Mouse (Mus musculus): ENCODE measurements around the gene Col1a1. TPM values are rescaled to one million over a fixed set of nuclear protein-coding genes. Genes with fewer than 3 reads are reported as not detected.

The Col1a1 gene
- polyA plus RNA-seq, 1 experiment from 2014 or later: 209 TPM

DNA sequence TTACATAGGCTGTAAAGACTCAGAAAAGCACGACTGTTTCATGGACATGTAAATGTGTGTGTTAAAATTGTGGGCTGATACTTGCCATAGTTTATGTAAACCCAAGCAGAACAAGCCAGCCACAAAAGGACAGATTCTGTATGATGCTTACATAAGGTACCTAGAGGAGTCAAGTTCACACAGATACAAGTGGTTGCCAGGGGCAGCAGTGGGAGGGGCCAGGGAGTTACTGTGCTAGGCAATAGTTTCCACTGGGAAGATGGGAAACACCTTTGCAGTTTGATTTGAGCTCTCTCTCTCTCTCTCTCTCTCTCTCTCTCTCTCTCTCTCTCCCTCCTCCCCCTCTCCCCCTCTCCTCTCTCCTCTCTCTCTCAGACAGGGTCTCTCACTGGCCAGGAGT lies 49.1 kb downstream of the Col1a1 start:
- Histone ChIP-seq H3K27me3 (replicated peaks) (no peaks in the 10 kb centered on the region), H3K4me1 (peaks cover 15% of the 10 kb centered on the region), H3K36me3 (no peaks in the 10 kb centered on the region), H3K4me3 (no peak overlapping the region), H3K4me2 (replicated peaks) (no peak overlapping the region), H3K9ac (no peak overlapping the region), H3K9me3 (no peaks in the 10 kb centered on the region), H3K27ac (no peak overlapping the region)
- WGBS: 40% methylated on average over 1 of the region's 1 CpGs
- no peak for ATAC-seq (ENCODE audit: low FRiP score, low read depth)

DNA sequence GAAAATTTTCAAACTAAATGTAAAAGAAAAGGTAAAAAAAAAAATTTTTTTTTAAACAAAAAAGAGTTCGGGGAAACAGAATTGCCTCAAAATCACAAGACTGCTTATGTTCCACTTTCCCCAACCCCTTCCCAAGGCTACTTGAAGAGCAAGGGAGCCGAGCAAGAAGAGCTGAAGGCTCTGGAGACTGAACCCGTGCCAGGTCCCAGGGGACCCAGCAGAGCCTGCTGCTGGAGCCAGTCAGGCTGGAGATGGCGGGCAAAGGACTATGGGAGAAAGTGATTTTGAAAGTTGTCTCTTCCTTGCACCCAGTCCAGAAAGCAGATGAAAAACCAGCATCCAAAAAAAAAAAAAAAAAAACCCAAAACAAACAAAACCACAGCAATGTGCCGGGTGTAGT lies 49.8 kb downstream of the Col1a1 start:
- Histone ChIP-seq H3K4me3 (no peak overlapping the region), H3K4me1 (peaks cover 19% of the 10 kb centered on the region), H3K27me3 (replicated peaks) (no peaks in the 10 kb centered on the region), H3K4me2 (replicated peaks) (no peak overlapping the region), H3K36me3 (no peaks in the 10 kb centered on the region), H3K27ac (no peak overlapping the region), H3K9ac (no peak overlapping the region), H3K9me3 (no peaks in the 10 kb centered on the region)
- WGBS: 79% methylated on average over 5 of the region's 5 CpGs
- ATAC-seq (ENCODE audit: low FRiP score, low read depth): no peak

- Histone ChIP-seq H3K4me2 (replicated peaks) (no peak overlapping the region), H3K9ac (no peak overlapping the region), H3K4me1 (peaks cover 19% of the 10 kb centered on the region), H3K27me3 (replicated peaks) (no peaks in the 10 kb centered on the region), H3K36me3 (no peaks in the 10 kb centered on the region), H3K4me3 (no peak overlapping the region), H3K9me3 (no peaks in the 10 kb centered on the region), H3K27ac (no peak overlapping the region)
- no peak for ATAC-seq (ENCODE audit: low FRiP score, low read depth)
- 65% methylated on average over 2 of the region's 2 CpGs for WGBS
Measured at GRCm38 (mm10) chr11:94986435-94986834, 50.4 kb downstream of the Col1a1 start.

GRCm38 (mm10) chr11:94987341-94987740 lies 51.3 kb downstream of the Col1a1 start:
- peak overlapping the region; percentile 21; the same call in 1 of the 2 replicates for H3K9ac ChIP-seq
- ATAC-seq (ENCODE audit: low FRiP score, low read depth): no peak
- WGBS: 68% methylated on average over 6 of the region's 6 CpGs
- no peaks in the 10 kb centered on the region for H3K27me3 ChIP-seq (replicated peaks)
- no peaks in the 10 kb centered on the region for H3K36me3 ChIP-seq
- H3K4me2 ChIP-seq (replicated peaks): no peak overlapping the region
- H3K27ac ChIP-seq: no peak overlapping the region
- H3K4me3 ChIP-seq: no peak overlapping the region
- H3K4me1 ChIP-seq: peaks cover 21% of the 10 kb centered on the region
- no peaks in the 10 kb centered on the region for H3K9me3 ChIP-seq

DNA sequence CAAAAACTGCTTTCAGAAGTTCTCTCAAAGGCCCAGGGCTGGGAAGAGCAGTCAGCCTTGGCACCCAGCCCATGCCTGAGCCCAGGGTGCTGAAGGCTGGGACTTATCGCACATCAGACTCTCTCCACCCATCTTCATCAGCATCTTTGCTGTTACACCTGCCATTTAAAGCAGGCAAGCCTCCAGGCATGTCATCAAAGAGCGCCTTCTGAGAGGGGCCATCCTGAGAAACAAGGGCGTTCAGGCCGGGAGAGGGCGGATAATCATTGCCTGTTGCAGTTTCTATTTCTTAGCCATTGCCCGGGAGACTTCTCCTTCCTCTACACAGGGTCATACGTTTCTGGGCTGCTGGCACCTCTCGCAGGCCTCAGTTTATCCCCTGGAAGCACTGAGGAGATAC lies 51.8 kb downstream of the Col1a1 start:
- WGBS: 83% methylated on average over 8 of the region's 8 CpGs
- Histone ChIP-seq H3K4me1 (peaks cover 27% of the 10 kb centered on the region), H3K4me2 (replicated peaks) (no peak overlapping the region), H3K9ac (peak overlapping the region; percentile 21; the same call in 1 of the 2 replicates), H3K27ac (no peak overlapping the region), H3K9me3 (no peaks in the 10 kb centered on the region), H3K36me3 (no peaks in the 10 kb centered on the region), H3K27me3 (replicated peaks) (no peaks in the 10 kb centered on the region), H3K4me3 (no peak overlapping the region)
- no peak for ATAC-seq (ENCODE audit: low FRiP score, low read depth)

- WGBS: 25% methylated on average over 10 of the region's 10 CpGs
- peak overlapping the region; percentile 62 for H3K9ac ChIP-seq
- H3K4me3 ChIP-seq: peak overlapping the region; percentile 41
- peak overlapping the region; percentile 88 for H3K4me2 ChIP-seq (replicated peaks)
- H3K4me1 ChIP-seq: peaks cover 38% of the 10 kb centered on the region
- H3K9me3 ChIP-seq: no peaks in the 10 kb centered on the region
- peak overlapping the region; percentile 33 for H3K27ac ChIP-seq
- no peaks in the 10 kb centered on the region for H3K27me3 ChIP-seq (replicated peaks)
- H3K36me3 ChIP-seq: no peaks in the 10 kb centered on the region
- no peak for ATAC-seq (ENCODE audit: low FRiP score, low read depth)
Measured at GRCm38 (mm10) chr11:94988780-94989561, 52.9 kb downstream of the Col1a1 start.

- Histone ChIP-seq H3K27me3 (replicated peaks) (no peaks in the 10 kb centered on the region), H3K36me3 (peaks cover 2% of the 10 kb centered on the region; the same call in 1 of the 2 replicates), H3K27ac (peak overlapping the region; percentile 33), H3K4me3 (peak overlapping the region; percentile 41), H3K4me2 (replicated peaks) (peak overlapping the region; percentile 88), H3K4me1 (peaks cover 44% of the 10 kb centered on the region), H3K9me3 (no peaks in the 10 kb centered on the region), H3K9ac (peak overlapping the region; percentile 62)
- WGBS: under 1% methylated on average over 12 of the region's 12 CpGs
- peak; percentile 60 for ATAC-seq (ENCODE audit: low FRiP score, low read depth)
Measured at GRCm38 (mm10) chr11:94989562-94990017, 53.6 kb downstream of the Col1a1 start.

- peak overlapping the region; percentile 93 for H3K4me3 ChIP-seq
- peak overlapping the region; percentile 88 for H3K4me2 ChIP-seq (replicated peaks)
- peak overlapping the region; percentile 97; the same call in 1 of the 2 replicates for H3K9ac ChIP-seq
- no peaks in the 10 kb centered on the region for H3K27me3 ChIP-seq (replicated peaks)
- ATAC-seq (ENCODE audit: low FRiP score, low read depth): no peak
- 0 out of 2 replicates have a peak overlapping the region, but pooled peaks have one; percentile 33 for H3K27ac ChIP-seq
- 47% methylated on average over 6 of the region's 6 CpGs for WGBS
- peaks cover 4% of the 10 kb centered on the region; the same call in 1 of the 2 replicates for H3K36me3 ChIP-seq
- H3K4me1 ChIP-seq: peaks cover 50% of the 10 kb centered on the region
- H3K9me3 ChIP-seq: no peaks in the 10 kb centered on the region
Measured at GRCm38 (mm10) chr11:94990102-94990748, 54.2 kb downstream of the Col1a1 start.

- no peaks in the 10 kb centered on the region for H3K9me3 ChIP-seq
- no peaks in the 10 kb centered on the region for H3K27me3 ChIP-seq (replicated peaks)
- H3K27ac ChIP-seq: peak within 1 kb of the TSS; percentile 86
- H3K9ac ChIP-seq: peak within 1 kb of the TSS; percentile 97
- WGBS: under 1% methylated on average over 57 of the region's 69 CpGs
- H3K4me3 ChIP-seq: peak within 1 kb of the TSS; percentile 93
- peaks cover 58% of the 10 kb centered on the region for H3K4me1 ChIP-seq
- peak within 1 kb of the TSS; percentile 88 for H3K4me2 ChIP-seq (replicated peaks)
- peak; percentile 79 for ATAC-seq (ENCODE audit: low FRiP score, low read depth)
- peaks cover 8% of the 10 kb centered on the region for H3K36me3 ChIP-seq
Measured at GRCm38 (mm10) chr11:94990749-94991577, 54.9 kb downstream of the Col1a1 start, which contains the start of gene Ppp1r9b. Ppp1r9b (plus strand) TSS chr11:94991035.

GRCm38 (mm10) chr11:94991641-94992479 lies 55.8 kb downstream of the Col1a1 start:
- H3K36me3 ChIP-seq: peaks cover 16% of the 10 kb centered on the region
- ATAC-seq (ENCODE audit: low FRiP score, low read depth): no peak
- H3K4me3 ChIP-seq: peak overlapping the region; percentile 93
- peak overlapping the region; percentile 97 for H3K9ac ChIP-seq
- no peaks in the 10 kb centered on the region for H3K27me3 ChIP-seq (replicated peaks)
- WGBS: under 1% methylated on average over 99 of the region's 99 CpGs
- H3K9me3 ChIP-seq: no peaks in the 10 kb centered on the region
- H3K27ac ChIP-seq: 0 out of 2 replicates have a peak overlapping the region, but pooled peaks have one; percentile 8
- H3K4me1 ChIP-seq: peaks cover 63% of the 10 kb centered on the region
- peak overlapping the region; percentile 88 for H3K4me2 ChIP-seq (replicated peaks)

DNA sequence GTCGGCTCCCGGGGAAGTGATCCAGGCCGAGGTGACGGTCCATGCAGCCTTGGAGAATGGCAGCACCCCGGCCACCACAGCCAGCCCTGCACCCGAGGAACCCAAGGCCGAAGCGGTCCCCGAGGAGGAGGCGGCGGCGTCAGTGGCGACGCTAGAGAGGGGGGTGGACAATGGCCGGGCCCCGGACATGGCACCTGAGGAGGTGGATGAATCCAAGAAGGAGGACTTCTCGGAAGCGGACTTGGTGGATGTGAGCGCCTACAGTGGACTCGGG lies 56.4 kb downstream of the Col1a1 start:
- Histone ChIP-seq H3K9me3 (no peaks in the 10 kb centered on the region), H3K4me1 (peaks cover 60% of the 10 kb centered on the region), H3K27ac (0 out of 2 replicates have a peak overlapping the region, but pooled peaks have one; percentile 8), H3K4me2 (replicated peaks) (peak overlapping the region; percentile 88), H3K4me3 (peak overlapping the region; percentile 93), H3K9ac (peak overlapping the region; percentile 97), H3K27me3 (replicated peaks) (no peaks in the 10 kb centered on the region), H3K36me3 (peaks cover 22% of the 10 kb centered on the region)
- no peak for ATAC-seq (ENCODE audit: low FRiP score, low read depth)
- WGBS: 2% methylated on average over 20 of the region's 20 CpGs

Measured in neural tube, embryonic 12.5 days (tissue).